Comparison of ENCODE assay signal across 19 mouse cellular contexts in the genomic region with DNA sequence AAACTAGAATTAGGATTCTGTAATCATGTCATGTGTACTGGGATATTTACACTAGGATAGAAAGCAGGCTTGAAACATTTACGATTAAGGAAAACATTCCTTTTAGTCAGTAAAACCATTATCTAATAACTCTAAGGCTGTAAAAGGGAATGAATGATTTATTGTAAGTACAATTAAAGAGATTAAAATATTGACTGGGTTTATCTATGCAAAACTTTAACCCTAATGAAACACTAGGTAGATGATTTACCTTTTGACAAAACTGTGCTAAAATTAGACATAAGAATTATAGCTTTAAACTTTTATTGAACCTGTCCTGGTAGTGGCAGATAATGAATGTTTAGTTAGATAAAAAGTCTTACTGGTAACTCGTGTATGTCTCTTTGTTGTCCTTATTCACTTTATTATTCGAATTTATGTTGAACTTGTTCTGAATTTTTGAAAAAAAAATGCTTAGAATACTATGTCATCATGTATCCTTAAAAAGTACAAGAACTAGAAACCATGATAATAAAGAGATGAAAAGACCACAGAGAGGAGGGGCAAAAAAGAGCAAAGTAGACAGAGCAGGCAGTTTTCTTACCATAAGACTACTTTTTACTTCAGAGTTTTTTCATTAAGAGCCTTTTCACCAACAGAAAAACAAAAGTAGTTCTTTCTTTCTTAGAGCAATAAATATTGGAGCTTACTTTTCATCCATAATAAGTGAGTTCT.
"Had no signal": no experiment of that assay in that cellular context is flagged by ENCODE, and none has a peak within 500 bp of the region (broad histone marks: within the 10 kb centered on the region; RNA-seq: fewer than 3 reads in every experiment).

No protein-coding gene starts in this region.

- H3K9me3 ChIP-seq: lung, embryonic 15.5 days; megakaryocyte, embryonic 14.5 days; midbrain, embryonic 13.5 days; midbrain, embryonic 15.5 days; neural tube, embryonic 12.5 days had no signal

- H3K4me2 ChIP-seq: lung, embryonic 15.5 days; midbrain, embryonic 11.5 days; midbrain, embryonic 13.5 days; midbrain, embryonic 15.5 days; neural tube, embryonic 12.5 days had no signal

- H3K9ac ChIP-seq: lung, embryonic 15.5 days; midbrain, embryonic 13.5 days; midbrain, embryonic 15.5 days; neural tube, embryonic 12.5 days had no signal

- H3K27ac ChIP-seq: lung, embryonic 15.5 days; macrophage; midbrain, embryonic 13.5 days; midbrain, embryonic 15.5 days; neural tube, embryonic 12.5 days had no signal

- H3K27me3 ChIP-seq: lung, embryonic 15.5 days; megakaryocyte, embryonic 14.5 days; midbrain, embryonic 13.5 days; midbrain, embryonic 15.5 days; neural tube, embryonic 12.5 days had no signal

- H3K4me3 ChIP-seq: lung, embryonic 15.5 days; megakaryocyte, embryonic 14.5 days; midbrain, embryonic 13.5 days; midbrain, embryonic 15.5 days; neural tube, embryonic 12.5 days had no signal

- ATAC-seq: lung, postnatal 0 days; midbrain, embryonic 13.5 days; midbrain, embryonic 15.5 days had no signal

- H3K36me3 ChIP-seq: lung, embryonic 15.5 days; midbrain, embryonic 13.5 days; midbrain, embryonic 15.5 days; neural tube, embryonic 12.5 days had no signal

- DNase-seq: lung, adult 2 months; lung, postnatal 14 days; lung, postnatal 36 days; retina, postnatal 1 day; right cerebral cortex, adult 18-20 months; right cerebral cortex, postnatal 25 days; right cerebral cortex, postnatal 4 days; spleen, adult 18-20 months; thymus, adult 18-20 months; thymus, postnatal 14 days; thymus, postnatal 36 days had no signal

- H3K4me1 ChIP-seq: lung, embryonic 15.5 days; megakaryocyte, embryonic 14.5 days; midbrain, embryonic 13.5 days; midbrain, embryonic 15.5 days; neural tube, embryonic 12.5 days had no signal
